Mouse (Mus musculus) neural tube, embryonic 11.5 days (tissue): ENCODE results near the gene Etv5. TPM values are rescaled to one million over a fixed set of nuclear protein-coding genes. Genes with fewer than 3 reads are reported as not detected.

ENCODE experiments used
- ATAC-seq: fragments of 200-750 bp; cut with Nextera tagmentation; 2 replicates; pipeline ENCODE4 v1.8.0; 2017; ENCODE audit warnings: moderate number of reproducible peaks, mild to moderate bottlenecking, moderate TSS enrichment, moderate library complexity; ENCODE audit not compliant: insufficient read depth, low FRiP score, low TSS enrichment
- DNase-seq: peaks from one replicate; pipeline ENCODE4 v3.0.0-alpha.2; 2015; ENCODE audit warnings: low spot score
- H3K27ac ChIP-seq: fragments of 300-500 bp; sonication (generic); 2 replicates; pipeline ENCODE4 v1.5.1; 2014; ENCODE audit warnings: low read depth, mild to moderate bottlenecking, low read length
- H3K27me3 ChIP-seq: fragments of 300-500 bp; sonication (generic); 2 replicates; pipeline ENCODE4 v1.6.1; 2014; ENCODE audit warnings: mild to moderate bottlenecking, low read length, mixed read lengths; ENCODE audit not compliant: control insufficient read depth, insufficient read depth
- H3K36me3 ChIP-seq: fragments of 300-500 bp; sonication (generic); 2 replicates; pipeline ENCODE4 v1.6.1; 2014; ENCODE audit warnings: mild to moderate bottlenecking, low read length, moderate library complexity, mixed read lengths; ENCODE audit not compliant: control insufficient read depth, insufficient read depth
- H3K4me1 ChIP-seq: fragments of 300-500 bp; sonication (generic); 2 replicates; pipeline ENCODE4 v1.6.1; 2014; ENCODE audit warnings: low read length, mixed read lengths; ENCODE audit not compliant: control insufficient read depth, insufficient read depth
- H3K4me2 ChIP-seq: fragments of 300-500 bp; sonication (generic); 2 replicates; pipeline ENCODE4 v1.6.1; 2014; ENCODE audit warnings: low read depth, mild to moderate bottlenecking, moderate library complexity
- H3K4me3 ChIP-seq: fragments of 300-500 bp; sonication (generic); 2 replicates; pipeline ENCODE4 v1.5.1; 2014; ENCODE audit warnings: low read depth, low read length
- H3K9ac ChIP-seq: fragments of 300-500 bp; sonication (generic); 2 replicates; pipeline ENCODE4 v1.6.1; 2014; ENCODE audit warnings: mild to moderate bottlenecking, low read length
- H3K9me3 ChIP-seq: fragments of 300-500 bp; sonication (generic); 2 replicates; pipeline ENCODE4 v1.6.1; 2016; ENCODE audit warnings: low read length; ENCODE audit not compliant: control insufficient read depth
- WGBS: fragments of 180-500 bp; shearing (Covaris S2); extraction: QIAGEN DNeasy Blood & Tissue Kit; methylation state at CpG from one replicate; pipeline ENCODE4 v1.1.7; 2014; 5-methylcytosine and 5-hydroxymethylcytosine counted together
- polyA plus RNA-seq: library from polyadenylated mRNA; unstranded; fragments of >200 nt; fragmentation: Nextera tagmentation; extraction: Ambion mirVana; gene quantifications from 2 replicates; pipeline ENCODE4 v1.2.1, GENCODE M21; 2014

The Etv5 gene
- polyA plus RNA-seq, 1 experiment from 2014 or later = 19.5 TPM

DNA sequence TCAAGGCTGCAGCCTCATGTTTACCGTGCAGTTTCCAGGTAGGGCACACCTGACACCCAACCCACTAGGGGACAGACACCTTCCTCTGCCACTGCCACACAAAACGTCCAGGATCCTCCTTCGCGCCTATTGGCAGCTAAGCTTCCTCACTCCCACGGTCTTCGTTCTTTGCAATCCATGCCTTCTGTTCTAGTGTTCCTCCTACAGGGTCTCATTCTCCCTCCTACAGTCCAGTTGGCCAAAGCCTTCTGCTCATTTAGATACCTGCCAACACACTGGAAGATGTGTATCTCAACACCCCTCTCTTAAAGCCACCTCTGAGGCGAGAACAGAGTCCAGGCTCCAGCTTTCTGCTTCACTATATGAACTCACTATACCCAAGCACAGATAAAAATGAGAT lies 21.6 kb downstream of the Etv5 start:
- no peak overlapping the region for H3K27ac ChIP-seq
- H3K9ac ChIP-seq = no peak overlapping the region
- H3K27me3 ChIP-seq = no peaks in the 10 kb centered on the region
- H3K9me3 ChIP-seq = no peaks in the 10 kb centered on the region
- no peak for ATAC-seq
- WGBS = 92% methylated on average over 7 of the region's 7 CpGs
- no peak for DNase-seq
- no peaks in the 10 kb centered on the region for H3K36me3 ChIP-seq
- H3K4me3 ChIP-seq = no peak overlapping the region
- H3K4me2 ChIP-seq = no peak overlapping the region
- H3K4me1 ChIP-seq = no peaks in the 10 kb centered on the region

DNA sequence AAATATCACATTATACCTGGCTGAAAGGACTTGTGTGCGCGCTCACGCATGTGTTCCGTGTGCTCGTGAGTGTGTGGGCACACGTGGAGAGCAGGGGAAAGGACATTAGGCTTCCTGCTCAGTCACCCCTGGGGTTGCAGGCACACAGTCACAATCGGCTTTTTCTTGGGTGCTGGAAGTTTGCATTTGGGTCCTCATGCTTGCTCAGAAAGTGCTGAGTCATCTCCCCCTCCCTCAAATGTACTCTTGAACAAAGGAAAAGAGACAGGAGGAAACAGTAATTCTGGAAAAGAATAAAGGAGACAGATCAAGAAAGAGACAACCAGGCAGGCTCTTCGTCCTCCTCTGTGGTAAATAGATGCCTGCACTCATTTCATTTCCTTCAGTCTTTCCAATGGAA lies 22.5 kb downstream of the Etv5 start:
- no peak for DNase-seq

DNA sequence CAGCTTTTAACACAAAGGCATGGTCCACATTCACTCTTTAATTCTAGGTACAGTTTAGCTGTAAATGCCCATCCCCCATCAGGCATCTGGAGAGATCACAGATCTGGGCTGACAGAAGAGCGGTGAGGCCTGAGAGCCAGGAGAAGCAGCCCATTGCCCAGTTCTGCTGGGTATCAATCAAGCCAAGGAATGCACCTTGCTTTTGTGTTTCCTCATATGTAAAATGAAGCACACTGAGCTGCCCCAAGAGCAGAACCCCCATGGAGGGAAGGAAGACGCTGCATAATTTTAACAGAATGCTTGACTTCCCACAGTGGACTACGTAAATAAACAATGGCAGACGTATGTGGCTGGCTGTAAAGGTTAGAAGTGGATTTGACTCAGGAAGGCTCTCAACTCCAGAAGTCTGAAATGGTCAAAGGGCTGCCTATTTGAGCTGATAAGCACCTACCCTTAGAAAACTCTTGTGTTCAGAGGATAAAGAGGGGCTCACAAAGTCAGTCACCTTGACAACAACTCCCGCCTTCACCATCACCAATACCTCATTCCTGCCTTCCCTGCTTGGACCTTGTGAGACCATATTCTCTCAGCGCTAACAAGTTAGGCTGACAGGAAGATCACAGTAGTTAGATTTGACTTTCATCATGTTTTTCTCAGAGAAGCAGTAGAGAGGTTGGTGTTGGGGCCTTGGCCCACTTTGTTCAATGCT lies 23.2 kb downstream of the Etv5 start:
- no peak overlapping the region for H3K27ac ChIP-seq
- no peak for DNase-seq
- H3K9me3 ChIP-seq = no peaks in the 10 kb centered on the region
- no peak overlapping the region for H3K4me3 ChIP-seq
- no peak overlapping the region for H3K9ac ChIP-seq
- ATAC-seq = no peak
- no peaks in the 10 kb centered on the region for H3K36me3 ChIP-seq
- H3K4me2 ChIP-seq = no peak overlapping the region
- no peaks in the 10 kb centered on the region for H3K27me3 ChIP-seq
- no peaks in the 10 kb centered on the region for H3K4me1 ChIP-seq
- WGBS = 63% methylated on average over 6 of the region's 6 CpGs

More for the DNA sequence above, 22.5 kb downstream of the Etv5 start:
- no peaks in the 10 kb centered on the region for H3K27me3 ChIP-seq
- no peak overlapping the region for H3K4me2 ChIP-seq
- H3K9ac ChIP-seq = no peak overlapping the region
- H3K9me3 ChIP-seq = no peaks in the 10 kb centered on the region
- no peak overlapping the region for H3K27ac ChIP-seq
- no peaks in the 10 kb centered on the region for H3K4me1 ChIP-seq
- no peak for ATAC-seq
- no peak overlapping the region for H3K4me3 ChIP-seq
- H3K36me3 ChIP-seq = no peaks in the 10 kb centered on the region
- WGBS = 86% methylated on average over 8 of the region's 8 CpGs

DNA sequence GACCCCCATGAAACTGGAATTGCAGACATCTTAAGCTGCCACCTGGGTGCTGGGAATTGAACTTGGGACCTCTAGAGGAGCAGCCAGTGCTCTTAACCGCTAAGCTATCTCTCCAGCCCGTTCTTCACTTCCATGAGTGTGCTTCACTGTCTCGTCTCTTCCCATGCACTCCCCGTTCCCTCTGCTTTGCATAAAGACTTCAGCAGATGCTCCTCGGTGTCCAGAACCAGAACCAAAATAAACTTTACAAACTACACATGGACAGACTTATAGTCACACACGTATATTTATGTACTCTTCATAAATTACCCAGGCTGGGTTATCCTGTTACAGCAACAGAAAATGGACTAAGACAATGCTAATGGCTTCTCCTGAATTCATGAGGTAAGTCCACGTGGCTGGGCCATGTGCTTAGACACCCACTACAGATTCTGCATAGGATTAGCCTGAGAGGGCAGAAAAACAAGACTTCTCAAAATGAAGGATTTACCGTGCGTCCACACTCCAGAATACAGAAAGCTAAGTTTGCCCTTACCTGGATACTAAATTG lies 25.2 kb downstream of the Etv5 start:
- Histone ChIP-seq H3K9ac (no peak overlapping the region), H3K36me3 (no peaks in the 10 kb centered on the region), H3K4me1 (no peaks in the 10 kb centered on the region), H3K4me2 (no peak overlapping the region), H3K4me3 (no peak overlapping the region), H3K27me3 (no peaks in the 10 kb centered on the region), H3K9me3 (no peaks in the 10 kb centered on the region), H3K27ac (no peak overlapping the region)
- WGBS = 86% methylated on average over 9 of the region's 9 CpGs
- no peak for DNase-seq
- ATAC-seq = no peak

DNA sequence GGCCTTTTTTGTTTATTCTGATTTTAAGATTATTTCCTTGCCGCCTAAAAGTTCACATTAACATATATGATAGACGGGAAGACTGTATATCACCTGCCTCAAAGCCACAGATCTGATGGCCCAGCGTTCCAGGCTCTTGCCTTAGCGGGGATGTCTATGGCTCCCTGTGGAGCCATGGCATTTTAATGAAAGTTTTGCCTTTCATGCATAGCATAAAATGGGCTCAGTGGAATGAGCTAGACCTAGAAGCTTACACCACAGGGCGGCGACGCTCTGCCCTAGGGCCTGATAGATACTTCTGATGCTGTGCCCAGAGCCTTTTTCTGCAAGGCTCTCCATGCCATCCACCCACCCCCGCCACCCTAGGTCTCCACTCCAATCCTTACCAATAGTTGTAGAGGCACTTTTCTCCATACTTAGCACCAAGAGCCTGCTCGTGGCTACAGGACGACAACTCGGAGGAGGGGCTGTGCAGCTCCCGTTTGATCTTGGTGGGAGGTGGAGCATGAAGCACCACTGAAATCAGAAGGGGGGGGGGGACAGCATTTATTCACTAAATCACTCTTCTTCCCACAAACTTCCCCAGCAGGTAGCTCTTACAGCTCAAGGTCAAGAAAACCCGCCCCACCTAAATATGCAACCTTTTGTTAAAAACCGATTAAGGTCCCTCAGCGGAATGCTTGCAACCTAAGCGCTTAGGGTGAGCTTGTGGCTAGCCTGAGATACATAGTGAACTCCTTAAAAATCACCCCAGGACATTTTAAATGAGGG lies 26.9 kb downstream of the Etv5 start:
- Histone ChIP-seq H3K4me1 (no peaks in the 10 kb centered on the region), H3K27ac (no peak overlapping the region), H3K9me3 (no peaks in the 10 kb centered on the region), H3K4me3 (no peak overlapping the region), H3K36me3 (no peaks in the 10 kb centered on the region), H3K4me2 (no peak overlapping the region), H3K27me3 (no peaks in the 10 kb centered on the region), H3K9ac (no peak overlapping the region)
- WGBS = 38% methylated on average over 16 of the region's 16 CpGs
- ATAC-seq (no peak), DNase-seq (no peak)

DNA sequence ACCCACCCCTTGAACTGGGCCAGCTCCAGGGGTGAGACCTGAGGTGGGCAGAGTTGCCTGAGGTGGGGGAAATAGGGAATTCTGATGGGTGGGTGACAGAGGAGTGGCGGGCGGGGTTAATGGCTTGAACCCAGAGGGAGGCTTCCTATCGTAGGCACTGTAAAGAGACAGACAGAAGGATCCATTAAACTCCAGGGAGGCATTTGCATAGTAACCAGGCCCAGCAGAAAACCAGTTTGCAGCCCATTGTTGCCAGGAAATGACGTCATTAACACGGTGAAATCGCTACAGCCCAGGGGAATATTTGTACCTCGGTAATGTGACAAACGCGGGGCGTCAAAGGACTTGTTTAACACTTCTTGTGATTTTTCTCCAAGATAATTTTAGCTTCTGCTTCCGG lies 27.8 kb downstream of the Etv5 start:
- Histone ChIP-seq H3K9me3 (no peaks in the 10 kb centered on the region), H3K4me3 (no peak overlapping the region), H3K27ac (no peak overlapping the region), H3K4me2 (no peak overlapping the region), H3K9ac (no peak overlapping the region), H3K4me1 (no peaks in the 10 kb centered on the region), H3K27me3 (no peaks in the 10 kb centered on the region), H3K36me3 (no peaks in the 10 kb centered on the region)
- ATAC-seq (peak; percentile 38; the same call in 1 of the 2 replicates), DNase-seq (peak; percentile 30)
- WGBS = 36% methylated on average over 11 of the region's 11 CpGs

DNA sequence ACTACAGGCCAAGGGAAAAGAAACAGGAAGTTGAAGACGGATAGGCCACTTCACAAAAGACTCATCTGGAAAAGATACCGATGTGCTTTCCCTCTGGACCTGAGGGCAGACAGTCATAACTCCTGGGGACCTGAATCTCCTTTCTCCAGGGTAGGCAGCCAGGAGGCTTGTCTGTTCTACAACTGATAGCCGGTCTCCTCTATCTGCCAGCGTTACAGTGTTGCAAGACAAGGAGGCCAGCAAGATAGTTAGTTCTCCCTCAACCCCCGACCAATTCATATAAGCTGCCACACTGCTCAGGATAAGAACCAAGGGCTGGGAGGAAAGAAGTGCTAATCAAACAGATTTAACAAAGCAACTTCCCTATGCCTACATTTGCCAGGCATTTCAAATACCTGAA lies 29.5 kb downstream of the Etv5 start:
- DNase-seq (no peak), ATAC-seq (no peak)
- Histone ChIP-seq H3K9me3 (no peaks in the 10 kb centered on the region), H3K4me1 (no peaks in the 10 kb centered on the region), H3K36me3 (no peaks in the 10 kb centered on the region), H3K9ac (no peak overlapping the region), H3K4me3 (no peak overlapping the region), H3K4me2 (no peak overlapping the region), H3K27ac (no peak overlapping the region), H3K27me3 (no peaks in the 10 kb centered on the region)
- WGBS = 79% methylated on average over 5 of the region's 5 CpGs

DNA sequence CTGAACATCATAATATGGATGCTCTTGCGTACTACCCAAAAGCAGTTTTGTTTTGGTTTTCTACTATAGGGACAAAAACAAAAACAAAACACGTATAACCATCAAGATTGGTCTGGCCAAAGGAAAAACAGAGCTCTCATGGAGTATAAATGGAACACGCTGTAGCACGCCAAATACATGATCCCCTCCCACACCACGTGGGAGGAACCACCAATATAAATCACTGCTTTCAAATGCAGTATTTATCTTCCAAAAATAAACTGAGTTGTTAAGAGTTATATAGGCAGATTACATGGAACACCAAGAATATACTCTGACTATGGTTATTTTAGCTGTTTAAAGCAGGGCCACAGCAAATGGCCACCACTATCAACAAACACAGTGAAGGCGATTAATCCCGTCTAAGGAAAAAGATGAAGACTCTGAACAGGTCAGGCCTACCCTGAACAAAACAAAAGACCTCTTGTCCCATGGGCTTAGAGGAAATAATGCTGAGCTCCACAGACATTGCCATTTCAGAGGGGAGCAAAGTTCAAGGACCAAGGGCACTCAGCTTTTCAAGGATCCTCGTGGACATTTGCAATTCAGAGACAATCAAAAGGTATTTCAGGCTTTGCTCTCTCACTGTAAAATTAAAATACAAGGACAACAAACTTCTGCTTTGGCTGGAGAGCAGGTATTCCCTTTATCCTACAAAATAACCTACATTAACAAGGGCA lies 30.7 kb downstream of the Etv5 start:
- H3K4me3 ChIP-seq = no peak overlapping the region
- no peak for ATAC-seq
- H3K4me1 ChIP-seq = no peaks in the 10 kb centered on the region
- H3K36me3 ChIP-seq = no peaks in the 10 kb centered on the region
- H3K4me2 ChIP-seq = no peak overlapping the region
- no peak overlapping the region for H3K9ac ChIP-seq
- DNase-seq = no peak
- no peak overlapping the region for H3K27ac ChIP-seq
- no peaks in the 10 kb centered on the region for H3K27me3 ChIP-seq
- no peaks in the 10 kb centered on the region for H3K9me3 ChIP-seq
- WGBS = 86% methylated on average over 8 of the region's 8 CpGs
